Mouse (Mus musculus) brain, embryonic 14.5 days (tissue): ENCODE measurements around the gene Rpn1.

Experiments
- CTCF ChIP-seq: fragments of 200-500 bp; IDR thresholded peaks from 2 replicates; pipeline ENCODE4 v1.5.1; 2012; ENCODE audit warnings: inconsistent platforms, mild to moderate bottlenecking, moderate library complexity, borderline replicate concordance; ENCODE audit not compliant: insufficient read depth, insufficient read length; ENCODE audit errors: extremely low read depth
- POLR2A ChIP-seq: fragments of 200-500 bp; IDR thresholded peaks from 2 replicates; pipeline ENCODE4 v1.6.1; 2012; ENCODE audit warnings: mild to moderate bottlenecking, inconsistent platforms, borderline replicate concordance; ENCODE audit not compliant: poor library complexity, insufficient read depth, insufficient read length, severe bottlenecking; ENCODE audit errors: extremely low read depth

DNA sequence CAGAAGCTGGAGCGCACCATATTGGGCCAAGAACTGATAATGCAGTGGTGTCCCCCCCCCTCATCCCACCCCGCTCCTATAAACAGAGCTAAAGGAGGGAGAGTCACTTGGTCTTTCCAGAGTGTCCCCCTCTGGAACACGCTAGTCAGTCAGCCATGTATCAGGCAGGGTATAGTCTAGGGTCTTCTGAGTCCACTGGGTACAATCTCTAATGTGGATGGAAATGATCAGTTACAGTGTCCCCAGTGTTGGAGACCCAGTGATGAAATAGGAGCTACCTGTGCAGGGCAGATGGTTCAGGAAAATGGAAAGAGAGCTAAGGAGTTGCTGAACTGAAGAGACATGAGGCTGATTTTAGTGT, 38.9 kb upstream of the Rpn1 start:
- TF ChIP-seq CTCF (no peak), POLR2A (no peak)
